Mouse (Mus musculus) spleen, postnatal 4 days (tissue): ENCODE data around the gene Olfr1116.
"Not testable (repeated sequence)": the region's sequence is repeated elsewhere in the genome, so short reads cannot be mapped to it uniquely, and the experiment has no call there.

Source experiments
- DNase-seq, 2 experiments: peaks; one replicate each; pipeline ENCODE4 v3.0.0; 2022; ENCODE audit warnings: low spot score in 2 of 2

The Olfr1116 gene

GRCm38 (mm10) chr2:87267234-87267633, at the start of gene Olfr1116:
Gene Olfr1116, plus strand, starts transcription at chr2:87267534.
- DNase-seq = no peak

GRCm38 (mm10) chr2:87247713-87248112, 19.6 kb upstream of the Olfr1116 start, which contains the start of gene Olfr1115:
Gene Olfr1115, plus strand, starts transcription at chr2:87248013.
- DNase-seq = no peak

- not testable (repeated sequence) for DNase-seq
Observed at GRCm38 (mm10) chr2:87293977-87294376, 26.6 kb downstream of the Olfr1116 start.

GRCm38 (mm10) chr2:87307281-87307680, 39.9 kb downstream of the Olfr1116 start, which contains the start of gene Olfr1118:
Gene Olfr1118, plus strand, starts transcription at chr2:87307581.
- DNase-seq = no peak
